27 mouse cellular contexts compared by ENCODE assay signal in the genomic region with DNA sequence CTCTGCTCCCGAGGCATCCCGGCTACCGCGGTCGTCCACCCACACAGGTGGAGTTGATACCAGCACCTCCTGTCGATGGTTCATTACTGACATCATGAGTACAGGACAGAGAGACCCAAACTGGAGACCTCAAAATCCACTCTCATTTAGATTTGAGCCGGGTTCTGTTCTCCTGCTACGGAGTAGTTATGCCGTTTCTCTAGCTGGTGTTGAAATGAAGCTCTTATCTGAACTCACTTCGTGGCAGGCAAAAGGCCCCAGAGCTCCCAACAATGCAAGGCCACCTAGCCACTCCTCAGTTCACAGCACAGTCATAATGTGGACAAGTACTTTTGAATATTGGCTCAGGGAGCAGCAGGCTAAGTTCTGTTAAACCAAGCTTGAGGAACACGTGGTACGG.
DNase-seq lines count a peak whose midpoint lies in the region; ATAC-seq and TF ChIP-seq lines count a peak whose summit lies in the region.
"Had no signal": no experiment of that assay in that cellular context is flagged by ENCODE, and none has a peak within 500 bp of the region (broad histone marks: within the 10 kb centered on the region; RNA-seq: fewer than 3 reads in every experiment).

No protein-coding gene starts in this region.

- peaks cover 49% of the 10 kb centered on the region for H3K4me1 ChIP-seq in heart, embryonic 13.5 days
- peaks cover 8% of the 10 kb centered on the region for H3K4me1 ChIP-seq in heart, postnatal 0 days (ENCODE audit: control insufficient read depth, insufficient read depth)
- H3K4me1 ChIP-seq in liver, postnatal 0 days (ENCODE audit: insufficient read depth) = no peaks in the 10 kb centered on the region
- H3K4me1 ChIP-seq in liver, embryonic 12.5 days = no peaks in the 10 kb centered on the region
- H3K4me1 ChIP-seq: embryonic facial prominence, embryonic 15.5 days; hindbrain, embryonic 12.5 days had no signal

- ATAC-seq in heart, embryonic 13.5 days (ENCODE audit: extremely low read depth, insufficient number of reproducible peaks, low FRiP score, low TSS enrichment) = no peak
- peak; percentile 46; the same call in 1 of the 2 replicates for ATAC-seq in heart, postnatal 0 days (ENCODE audit: insufficient read depth, low read depth)
- no peak for ATAC-seq in liver, postnatal 0 days
- ATAC-seq in liver, embryonic 12.5 days = no peak
- ATAC-seq: CD4-positive, CD25-positive, alpha-beta regulatory T cell, adult 4 months; forebrain, embryonic 14.5 days; hindbrain, embryonic 16.5 days; inflammation-experienced regulatory T-cells, adult 6 months; intestine, postnatal 0 days had no signal

- no peaks in the 10 kb centered on the region for H3K27me3 ChIP-seq in heart, embryonic 13.5 days (replicated peaks)
- H3K27me3 ChIP-seq in heart, postnatal 0 days (ENCODE audit: control insufficient read depth, insufficient read depth, low read length) = no peaks in the 10 kb centered on the region
- no peaks in the 10 kb centered on the region for H3K27me3 ChIP-seq in liver, postnatal 0 days (ENCODE audit: insufficient read depth, low read length)
- no peaks in the 10 kb centered on the region for H3K27me3 ChIP-seq in liver, embryonic 12.5 days (replicated peaks)
- H3K27me3 ChIP-seq: embryonic facial prominence, embryonic 15.5 days; hindbrain, embryonic 12.5 days had no signal

- DNase-seq in heart, adult 11 months = peak; percentile 61
- DNase-seq in heart, postnatal 14 days = no peak
- no peak for DNase-seq in heart, postnatal 36 days
- DNase-seq in heart, postnatal 0 days (ENCODE audit: low spot score) = peak; percentile 62
- no peak for DNase-seq in heart, postnatal 25 days (ENCODE audit: low spot score)
- DNase-seq in liver, postnatal 0 days = no peak
- DNase-seq: adrenal gland, adult 8-10 months; adrenal gland, postnatal 36 days; B cell, adult 2 months; cerebellum, adult 11 months; cerebellum, adult 8-10 months; cerebellum, postnatal 14 days; embryo, embryonic 11 days; gastrocnemius, adult 2 months; gastrocnemius, postnatal 25 days had no signal

- no peaks in the 10 kb centered on the region for H3K9me3 ChIP-seq in heart, embryonic 13.5 days
- H3K9me3 ChIP-seq in heart, postnatal 0 days (replicated peaks; ENCODE audit: control insufficient read depth, low read length) = no peaks in the 10 kb centered on the region
- no peaks in the 10 kb centered on the region for H3K9me3 ChIP-seq in liver, postnatal 0 days (ENCODE audit: low read length)
- no peaks in the 10 kb centered on the region for H3K9me3 ChIP-seq in liver, embryonic 12.5 days (replicated peaks)
- H3K9me3 ChIP-seq: embryonic facial prominence, embryonic 15.5 days; forebrain, embryonic 10.5 days; G1E; hindbrain, embryonic 12.5 days had no signal

- intact Hi-C loops in heart, postnatal 14 days (cut with DNase I) = no loop called here
- intact Hi-C loops in heart, postnatal 36 days (cut with DNase I) = no loop called here
- intact Hi-C loops in heart, postnatal 25 days (cut with DNase I) = no loop called here

- TF ChIP-seq EP300 in heart, postnatal 0 days (IDR thresholded peaks at IDR 0.05; ENCODE audit: low read depth) = no peak
- no peak for TF ChIP-seq EP300 in liver, postnatal 0 days (IDR thresholded peaks at IDR 0.05; ENCODE audit: low read depth)

- peak overlapping the region; percentile 22; the same call in 1 of the 2 replicates for H3K4me2 ChIP-seq in heart, embryonic 13.5 days
- no peak overlapping the region for H3K4me2 ChIP-seq in heart, postnatal 0 days (ENCODE audit: low read depth, low read length)
- 0 out of 2 replicates have a peak overlapping the region, but pooled peaks have one; percentile 13 for H3K4me2 ChIP-seq in liver, postnatal 0 days (ENCODE audit: low read depth, low read length)
- H3K4me2 ChIP-seq in liver, embryonic 12.5 days = no peak overlapping the region
- H3K4me2 ChIP-seq: embryonic facial prominence, embryonic 15.5 days; hindbrain, embryonic 12.5 days had no signal

- H3K4me3 ChIP-seq in heart, embryonic 13.5 days = no peak overlapping the region
- H3K4me3 ChIP-seq in heart, postnatal 0 days (ENCODE audit: low read depth, low read length) = no peak overlapping the region
- H3K4me3 ChIP-seq in liver, postnatal 0 days (ENCODE audit: low read depth, low read length) = no peak overlapping the region
- no peak overlapping the region for H3K4me3 ChIP-seq in liver, embryonic 12.5 days
- H3K4me3 ChIP-seq: embryonic facial prominence, embryonic 15.5 days; erythroblast, embryonic 14.5 days; forebrain, embryonic 10.5 days; gastrocnemius, adult 2 months; hindbrain, embryonic 12.5 days had no signal

- 0 out of 2 replicates have a peak overlapping the region, but pooled peaks have one; percentile 15 for H3K9ac ChIP-seq in heart, embryonic 13.5 days
- no peak overlapping the region for H3K9ac ChIP-seq in heart, postnatal 0 days (replicated peaks; ENCODE audit: low read depth, low read length)
- no peak overlapping the region for H3K9ac ChIP-seq in liver, postnatal 0 days (replicated peaks)
- no peak overlapping the region for H3K9ac ChIP-seq in liver, embryonic 12.5 days
- H3K9ac ChIP-seq: embryonic facial prominence, embryonic 15.5 days; hindbrain, embryonic 12.5 days had no signal

- WGBS in heart, embryonic 13.5 days = 38% methylated on average over 12 of the region's 12 CpGs
- WGBS in heart, postnatal 0 days = 25% methylated on average over 12 of the region's 12 CpGs
- WGBS in liver, postnatal 0 days (ENCODE audit: insufficient replicate concordance) = 55% methylated on average over 12 of the region's 12 CpGs
- 57% methylated on average over 12 of the region's 12 CpGs for WGBS in liver, embryonic 12.5 days (ENCODE audit: insufficient replicate concordance)

- H3K36me3 ChIP-seq in heart, embryonic 13.5 days = peaks cover 77% of the 10 kb centered on the region
- peaks cover 20% of the 10 kb centered on the region; the same call in 1 of the 2 replicates for H3K36me3 ChIP-seq in heart, postnatal 0 days (replicated peaks; ENCODE audit: control insufficient read depth, insufficient read depth, low read length)
- no peaks in the 10 kb centered on the region for H3K36me3 ChIP-seq in liver, postnatal 0 days (replicated peaks; ENCODE audit: insufficient read depth, low read length)
- H3K36me3 ChIP-seq in liver, embryonic 12.5 days = no peaks in the 10 kb centered on the region
- H3K36me3 ChIP-seq: G1E had no signal

- TF ChIP-seq CTCF in heart, postnatal 0 days (IDR thresholded peaks at IDR 0.05; ENCODE audit: low read depth) = no peak
- TF ChIP-seq CTCF in liver, postnatal 0 days (IDR thresholded peaks at IDR 0.05; ENCODE audit: low read depth) = no peak

- H3K27ac ChIP-seq in heart, embryonic 13.5 days (replicated peaks) = peak overlapping the region; percentile 50
- H3K27ac ChIP-seq in heart, postnatal 0 days (ENCODE audit: low read depth) = peak overlapping the region; percentile 46
- H3K27ac ChIP-seq in liver, postnatal 0 days (ENCODE audit: low read depth) = no peak overlapping the region
- H3K27ac ChIP-seq in liver, embryonic 12.5 days = no peak overlapping the region
- H3K27ac ChIP-seq: embryonic facial prominence, embryonic 15.5 days; forebrain, embryonic 10.5 days; gastrocnemius, adult 2 months; hindbrain, embryonic 12.5 days had no signal

Comparison
In these comparisons a context has a peak if more than half of its experiments do, and no peak if none do; other contexts are left out.
1. DNase-seq: peak in heart, adult 11 months (single experiment) and heart, postnatal 0 days (single experiment); none in heart, postnatal 14 days (0 of 2), heart, postnatal 36 days (0 of 2), heart, postnatal 25 days (single experiment) and liver, postnatal 0 days (single experiment).
2. H3K4me2 ChIP-seq: peak in heart, embryonic 13.5 days (single experiment) and liver, postnatal 0 days (single experiment); none in heart, postnatal 0 days (single experiment) and liver, embryonic 12.5 days (single experiment).
3. H3K27ac ChIP-seq: peak in heart, embryonic 13.5 days (single experiment) and heart, postnatal 0 days (single experiment); none in liver, postnatal 0 days (single experiment) and liver, embryonic 12.5 days (single experiment).